Mouse (Mus musculus) embryonic facial prominence, embryonic 11.5 days (tissue): Measurements from ENCODE around the gene Chst8. TPM values are rescaled to one million over a fixed set of nuclear protein-coding genes. Genes with fewer than 3 reads are reported as not detected.
A peak's percentile ranks its signal among the peaks of the same experiment; 100 is the strongest.

ENCODE experiments used
- ATAC-seq: fragments of 200-750 bp; cut with Nextera tagmentation; replicated peaks from 2 replicates; pipeline ENCODE4 v1.8.0; 2017; ENCODE audit warnings: low read depth; ENCODE audit not compliant: insufficient number of reproducible peaks, low FRiP score, low TSS enrichment
- DNase-seq: peaks from one replicate; pipeline ENCODE4 v3.0.0-alpha.2; 2015; ENCODE audit warnings: low spot score
- H3K27ac ChIP-seq: fragments of 300-500 bp; sonication (generic); replicated peaks from 2 replicates; pipeline ENCODE4 v1.5.1; 2014; ENCODE audit warnings: mild to moderate bottlenecking, low read depth, low read length, control low read depth
- H3K27me3 ChIP-seq: fragments of 300-500 bp; sonication (generic); 2 replicates; pipeline ENCODE4 v1.6.1; 2014; ENCODE audit warnings: mild to moderate bottlenecking, low read length, moderate library complexity, mixed read lengths; ENCODE audit not compliant: control insufficient read depth, insufficient read depth
- H3K36me3 ChIP-seq: fragments of 300-500 bp; sonication (generic); replicated peaks from 2 replicates; pipeline ENCODE4 v1.6.1; 2014; ENCODE audit warnings: low read depth, mild to moderate bottlenecking, low read length, moderate library complexity, mixed read lengths; ENCODE audit not compliant: control insufficient read depth, insufficient read depth
- H3K4me1 ChIP-seq: fragments of 300-500 bp; sonication (generic); 2 replicates; pipeline ENCODE4 v1.6.1; 2014; ENCODE audit warnings: low read length, mixed read lengths; ENCODE audit not compliant: control insufficient read depth, insufficient read depth
- H3K4me2 ChIP-seq: fragments of 300-500 bp; sonication (generic); 2 replicates; pipeline ENCODE4 v1.6.1; 2014; ENCODE audit warnings: low read depth, mild to moderate bottlenecking, control low read depth, low read length, moderate library complexity
- H3K4me3 ChIP-seq: fragments of 300-500 bp; sonication (generic); 2 replicates; pipeline ENCODE4 v1.5.1; 2014; ENCODE audit warnings: low read depth, low read length, control low read depth
- H3K9ac ChIP-seq: fragments of 300-500 bp; sonication (generic); replicated peaks from 2 replicates; pipeline ENCODE4 v1.6.1; 2014; ENCODE audit warnings: mild to moderate bottlenecking, control low read depth, low read length
- H3K9me3 ChIP-seq: fragments of 300-500 bp; sonication (generic); replicated peaks from 2 replicates; pipeline ENCODE4 v1.6.1; 2016; ENCODE audit warnings: mild to moderate bottlenecking, low read length, inconsistent platforms, mixed read lengths; ENCODE audit not compliant: control insufficient read depth
- WGBS: fragments of 180-500 bp; shearing (Covaris S2); extraction: QIAGEN DNeasy Blood & Tissue Kit; methylation state at CpG from one replicate; pipeline ENCODE4 v1.1.7; 2014; 5-methylcytosine and 5-hydroxymethylcytosine counted together
- polyA plus RNA-seq: library from polyadenylated mRNA; unstranded; fragments of >200 nt; fragmentation: Nextera tagmentation; extraction: Ambion mirVana; gene quantifications from 2 replicates; pipeline ENCODE4 v1.2.1, GENCODE M21; 2014

The Chst8 gene
- polyA plus RNA-seq, 1 experiment from 2014 or later: 7.6 TPM

- Histone ChIP-seq H3K9ac (no peak overlapping the region), H3K4me1 (peaks cover 13% of the 10 kb centered on the region), H3K36me3 (no peaks in the 10 kb centered on the region), H3K27ac (no peak overlapping the region), H3K27me3 (0 out of 2 replicates have a peak, but pooled peaks cover 2% of the 10 kb centered on the region), H3K9me3 (no peaks in the 10 kb centered on the region), H3K4me2 (no peak overlapping the region), H3K4me3 (no peak overlapping the region)
- DNase-seq: peak; percentile 57
- peak; percentile 30; the same call in 1 of the 2 replicates for ATAC-seq
- WGBS: 1% methylated on average over 11 of the region's 11 CpGs
These were observed 95.2 kb downstream of the Chst8 start for GRCm38 (mm10) chr7:34717161-34717810.

GRCm38 (mm10) chr7:34714848-34715460 is 97.6 kb downstream of the Chst8 start:
- Histone ChIP-seq H3K27ac (peak overlapping the region; percentile 52; the same call in 1 of the 2 replicates), H3K4me1 (peaks cover 10% of the 10 kb centered on the region), H3K4me2 (peak overlapping the region; percentile 13; the same call in 1 of the 2 replicates), H3K4me3 (no peak overlapping the region), H3K9me3 (no peaks in the 10 kb centered on the region), H3K27me3 (0 out of 2 replicates have a peak, but pooled peaks cover 2% of the 10 kb centered on the region), H3K36me3 (no peaks in the 10 kb centered on the region), H3K9ac (no peak overlapping the region)
- no peak; the same call in 1 of the 2 replicates for ATAC-seq
- 48% methylated on average over 11 of the region's 11 CpGs for WGBS
- DNase-seq: peak; percentile 68

- Histone ChIP-seq H3K4me2 (no peak overlapping the region), H3K27ac (no peak overlapping the region), H3K27me3 (no peaks in the 10 kb centered on the region), H3K4me1 (peaks cover 6% of the 10 kb centered on the region; the same call in 1 of the 2 replicates), H3K9ac (no peak overlapping the region), H3K9me3 (no peaks in the 10 kb centered on the region), H3K4me3 (no peak overlapping the region), H3K36me3 (no peaks in the 10 kb centered on the region)
- DNase-seq (no peak), ATAC-seq (no peak)
- WGBS: 71% methylated on average over 4 of the region's 4 CpGs
These were observed 103.4 kb downstream of the Chst8 start for GRCm38 (mm10) chr7:34709111-34709510.

GRCm38 (mm10) chr7:34704401-34704800 is 108.1 kb downstream of the Chst8 start:
- Histone ChIP-seq H3K9me3 (no peaks in the 10 kb centered on the region), H3K4me1 (peaks cover 6% of the 10 kb centered on the region; the same call in 1 of the 2 replicates), H3K27me3 (no peaks in the 10 kb centered on the region), H3K4me3 (no peak overlapping the region), H3K27ac (no peak overlapping the region), H3K36me3 (no peaks in the 10 kb centered on the region), H3K4me2 (no peak overlapping the region), H3K9ac (no peak overlapping the region)
- ATAC-seq (no peak), DNase-seq (no peak)
- 44% methylated on average over 4 of the region's 4 CpGs for WGBS

- DNase-seq (no peak), ATAC-seq (no peak)
- no peak overlapping the region for H3K4me3 ChIP-seq
- no peak overlapping the region for H3K27ac ChIP-seq
- H3K4me1 ChIP-seq: peaks cover 6% of the 10 kb centered on the region; the same call in 1 of the 2 replicates
- no peaks in the 10 kb centered on the region for H3K9me3 ChIP-seq
- H3K4me2 ChIP-seq: no peak overlapping the region
- WGBS: 48% methylated on average over 4 of the region's 4 CpGs
- H3K9ac ChIP-seq: no peak overlapping the region
- no peaks in the 10 kb centered on the region for H3K27me3 ChIP-seq
- H3K36me3 ChIP-seq: no peaks in the 10 kb centered on the region
These were observed 109.1 kb downstream of the Chst8 start for GRCm38 (mm10) chr7:34703437-34703836.

GRCm38 (mm10) chr7:34702718-34703351 is 109.7 kb downstream of the Chst8 start:
- 17% methylated on average over 11 of the region's 11 CpGs for WGBS
- Histone ChIP-seq H3K27ac (no peak overlapping the region), H3K4me3 (no peak overlapping the region), H3K9ac (no peak overlapping the region), H3K36me3 (no peaks in the 10 kb centered on the region), H3K4me1 (peaks cover 6% of the 10 kb centered on the region; the same call in 1 of the 2 replicates), H3K9me3 (no peaks in the 10 kb centered on the region), H3K27me3 (no peaks in the 10 kb centered on the region), H3K4me2 (no peak overlapping the region)
- DNase-seq (peak; percentile 88), ATAC-seq (0 out of 2 replicates have a peak, but pooled peaks have one; percentile 34)

GRCm38 (mm10) chr7:34699888-34700287 is 112.6 kb downstream of the Chst8 start:
- peaks cover 2% of the 10 kb centered on the region; the same call in 1 of the 2 replicates for H3K4me1 ChIP-seq
- H3K27ac ChIP-seq: no peak overlapping the region
- H3K4me2 ChIP-seq: no peak overlapping the region
- WGBS: 80% methylated on average over 3 of the region's 3 CpGs
- no peak overlapping the region for H3K4me3 ChIP-seq
- H3K36me3 ChIP-seq: no peaks in the 10 kb centered on the region
- ATAC-seq (no peak), DNase-seq (no peak)
- H3K9me3 ChIP-seq: no peaks in the 10 kb centered on the region
- no peak overlapping the region for H3K9ac ChIP-seq
- no peaks in the 10 kb centered on the region for H3K27me3 ChIP-seq

GRCm38 (mm10) chr7:34698221-34698620 is 114.3 kb downstream of the Chst8 start:
- H3K36me3 ChIP-seq: no peaks in the 10 kb centered on the region
- no peak overlapping the region for H3K27ac ChIP-seq
- no peak overlapping the region for H3K9ac ChIP-seq
- H3K4me1 ChIP-seq: no peaks in the 10 kb centered on the region
- no peak overlapping the region for H3K4me3 ChIP-seq
- H3K27me3 ChIP-seq: no peaks in the 10 kb centered on the region
- H3K4me2 ChIP-seq: no peak overlapping the region
- H3K9me3 ChIP-seq: no peaks in the 10 kb centered on the region
- 0 out of 2 replicates have a peak, but pooled peaks have one; percentile 37 for ATAC-seq
- WGBS: 86% methylated on average over 9 of the region's 9 CpGs
- no peak for DNase-seq
